Mouse (Mus musculus): ENCODE data around the gene C1qtnf6.

DNA sequence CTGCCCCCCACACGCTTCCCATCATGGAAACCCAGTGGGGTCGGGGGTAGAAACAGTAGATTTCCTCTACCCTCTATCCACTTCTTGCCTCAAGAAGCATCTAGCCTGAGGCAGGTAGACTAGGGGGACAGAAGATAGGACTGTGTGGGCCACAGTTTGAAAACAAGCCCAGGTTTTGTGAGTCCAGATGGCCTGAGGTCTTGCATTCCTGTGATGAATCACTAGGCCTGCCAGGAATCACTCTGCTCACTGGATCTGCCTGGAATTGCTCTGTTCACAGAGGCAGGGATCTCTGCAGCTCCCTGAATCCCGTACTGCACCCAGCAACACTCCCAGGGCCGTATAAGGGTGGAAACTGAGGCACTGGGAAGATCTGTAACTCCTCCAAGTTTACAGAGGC is 47.9 kb downstream of the C1qtnf6 start:
- TF ChIP-seq TBP (IDR thresholded peaks at IDR 0.05; ENCODE audit: low read depth, low read length), result no peak
- no peak for TF ChIP-seq CTCF (IDR thresholded peaks at IDR 0.05 in 2 of 3, conservative IDR thresholded peaks at IDR 0.05 in 1 of 3; ENCODE audit: control insufficient read depth in 1 of 3, insufficient read depth in 1 of 3, low read depth in 2 of 3, low read length in 3 of 3, poor library complexity in 1 of 3, severe bottlenecking in 1 of 3)

Measured in MEL (cell line).